Mouse (Mus musculus) lung, embryonic 16.5 days (tissue): ENCODE data around the gene Cblc. TPM values are rescaled to one million over a fixed set of nuclear protein-coding genes. Genes with fewer than 3 reads are reported as not detected.

Experiments
- ATAC-seq: fragments of 200-750 bp; cut with Nextera tagmentation; 2 replicates; pipeline ENCODE4 v1.8.0; 2017; ENCODE audit warnings: low read depth, mild to moderate bottlenecking, moderate library complexity
- H3K27ac ChIP-seq: fragments of 300-500 bp; sonication (generic); 2 replicates; pipeline ENCODE4 v1.5.1; 2014; ENCODE audit warnings: mild to moderate bottlenecking, control low read depth, low read length
- H3K27me3 ChIP-seq: fragments of 300-500 bp; sonication (generic); 2 replicates; pipeline ENCODE4 v1.6.1; 2014; ENCODE audit warnings: low read depth, low read length, mixed read lengths; ENCODE audit not compliant: control insufficient read depth, insufficient read depth
- H3K36me3 ChIP-seq: fragments of 300-500 bp; sonication (generic); 2 replicates; pipeline ENCODE4 v1.6.1; 2014; ENCODE audit warnings: low read length; ENCODE audit not compliant: control insufficient read depth, insufficient read depth
- H3K4me1 ChIP-seq: fragments of 300-500 bp; sonication (generic); replicated peaks from 2 replicates; pipeline ENCODE4 v1.6.1; 2014; ENCODE audit warnings: low read length, mixed read lengths; ENCODE audit not compliant: control insufficient read depth, insufficient read depth
- H3K4me2 ChIP-seq: fragments of 300-500 bp; sonication (generic); 2 replicates; pipeline ENCODE4 v1.6.1; 2014; ENCODE audit warnings: low read depth, low read length, control low read depth
- H3K4me3 ChIP-seq: fragments of 300-500 bp; sonication (generic); 2 replicates; pipeline ENCODE4 v1.5.1; 2014; ENCODE audit warnings: mild to moderate bottlenecking, low read length, control low read depth
- H3K9ac ChIP-seq: fragments of 300-500 bp; sonication (generic); 2 replicates; pipeline ENCODE4 v1.6.1; 2014; ENCODE audit warnings: low read length, control low read depth
- H3K9me3 ChIP-seq: fragments of 300-500 bp; sonication (generic); 2 replicates; pipeline ENCODE4 v1.6.1; 2016; ENCODE audit warnings: low read length; ENCODE audit not compliant: control insufficient read depth
- WGBS: fragments of 180-500 bp; shearing (Covaris S2); extraction: QIAGEN DNeasy Blood & Tissue Kit; methylation state at CpG from one replicate; pipeline ENCODE4 v1.1.7; 2014; 5-methylcytosine and 5-hydroxymethylcytosine counted together
- polyA plus RNA-seq: library from polyadenylated mRNA; unstranded; fragments of >200 nt; fragmentation: Nextera tagmentation; extraction: Ambion mirVana; gene quantifications from 2 replicates; pipeline ENCODE4 v1.2.1, GENCODE M21; 2015

Cblc gene
- polyA plus RNA-seq, 1 experiment from 2014 or later = 17.8 TPM

DNA sequence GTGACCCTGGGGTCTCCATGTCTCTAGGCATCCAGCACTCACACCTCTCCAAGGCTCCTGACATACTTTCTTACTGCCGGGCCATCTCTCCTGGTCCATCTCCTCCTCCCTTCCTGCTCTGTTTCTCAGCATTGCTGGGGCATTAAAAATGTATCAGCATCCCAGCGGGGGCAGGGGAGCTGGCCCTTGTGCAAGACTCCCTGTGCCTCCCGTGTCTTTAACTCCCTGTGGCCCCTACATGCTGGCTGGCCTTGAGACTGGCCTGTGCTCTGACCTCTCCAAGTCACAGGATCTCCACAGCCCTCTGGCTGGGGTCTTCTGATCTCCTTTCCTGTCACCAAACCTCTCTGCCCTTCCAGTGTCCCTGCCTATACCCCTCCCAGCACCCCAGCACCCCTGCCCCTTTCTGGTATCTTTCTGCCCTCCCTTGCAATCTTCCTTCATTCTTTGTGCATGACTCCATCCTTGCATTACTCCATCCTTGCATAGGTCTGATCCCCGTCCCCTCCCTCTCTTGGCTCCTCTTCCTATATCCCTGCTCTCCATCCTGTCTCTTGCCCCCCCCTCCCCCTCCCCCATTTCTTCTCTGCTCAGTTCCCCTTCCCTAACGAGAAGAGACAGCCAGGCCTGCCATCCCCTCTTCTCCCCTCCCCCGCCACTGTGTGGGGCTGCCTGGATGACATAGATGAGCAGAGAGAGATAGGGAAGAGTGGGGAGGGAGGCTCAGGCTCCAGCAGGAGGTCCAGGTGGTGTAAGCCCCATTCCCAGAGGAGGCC lies 50.0 kb downstream of the Cblc start:
- H3K4me1 ChIP-seq = peaks cover 49% of the 10 kb centered on the region
- 25% methylated on average over 6 of the region's 6 CpGs for WGBS
- no peak for ATAC-seq

DNA sequence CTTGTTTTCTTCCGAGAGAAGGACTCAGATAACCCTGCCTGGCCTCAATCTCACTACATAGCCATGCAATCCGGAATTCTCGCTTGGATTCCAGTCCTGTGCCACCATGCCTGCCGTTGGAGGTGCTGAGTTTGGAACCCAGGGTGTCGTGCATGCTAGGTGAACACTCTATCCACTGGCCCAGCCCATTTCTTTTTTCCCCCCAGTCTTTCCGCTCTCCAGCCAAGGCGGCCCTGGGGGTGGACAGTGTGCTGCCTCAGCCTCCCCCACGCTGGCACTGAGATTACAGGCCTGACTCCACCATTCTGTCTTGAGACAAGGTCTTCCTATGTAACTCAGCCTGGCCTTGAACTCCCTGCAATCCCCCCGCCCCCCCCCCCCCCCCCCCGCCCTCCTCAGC lies 50.6 kb downstream of the Cblc start:
- Histone ChIP-seq H3K9ac (no peak overlapping the region), H3K4me1 (peaks cover 52% of the 10 kb centered on the region), H3K4me3 (no peak overlapping the region), H3K27me3 (no peaks in the 10 kb centered on the region), H3K9me3 (no peaks in the 10 kb centered on the region), H3K36me3 (peaks cover 4% of the 10 kb centered on the region), H3K4me2 (no peak overlapping the region), H3K27ac (no peak overlapping the region)
- WGBS = 75% methylated on average over 8 of the region's 10 CpGs
- ATAC-seq = no peak

More for the DNA sequence above, 50.0 kb downstream of the Cblc start:
- Histone ChIP-seq H3K9me3 (no peaks in the 10 kb centered on the region), H3K9ac (peak overlapping the region; percentile 93), H3K4me3 (peak overlapping the region; percentile 79), H3K4me2 (peak overlapping the region; percentile 63), H3K27me3 (no peaks in the 10 kb centered on the region), H3K36me3 (0 out of 2 replicates have a peak, but pooled peaks cover 3% of the 10 kb centered on the region), H3K27ac (peak overlapping the region; percentile 86; the same call in 1 of the 2 replicates)

DNA sequence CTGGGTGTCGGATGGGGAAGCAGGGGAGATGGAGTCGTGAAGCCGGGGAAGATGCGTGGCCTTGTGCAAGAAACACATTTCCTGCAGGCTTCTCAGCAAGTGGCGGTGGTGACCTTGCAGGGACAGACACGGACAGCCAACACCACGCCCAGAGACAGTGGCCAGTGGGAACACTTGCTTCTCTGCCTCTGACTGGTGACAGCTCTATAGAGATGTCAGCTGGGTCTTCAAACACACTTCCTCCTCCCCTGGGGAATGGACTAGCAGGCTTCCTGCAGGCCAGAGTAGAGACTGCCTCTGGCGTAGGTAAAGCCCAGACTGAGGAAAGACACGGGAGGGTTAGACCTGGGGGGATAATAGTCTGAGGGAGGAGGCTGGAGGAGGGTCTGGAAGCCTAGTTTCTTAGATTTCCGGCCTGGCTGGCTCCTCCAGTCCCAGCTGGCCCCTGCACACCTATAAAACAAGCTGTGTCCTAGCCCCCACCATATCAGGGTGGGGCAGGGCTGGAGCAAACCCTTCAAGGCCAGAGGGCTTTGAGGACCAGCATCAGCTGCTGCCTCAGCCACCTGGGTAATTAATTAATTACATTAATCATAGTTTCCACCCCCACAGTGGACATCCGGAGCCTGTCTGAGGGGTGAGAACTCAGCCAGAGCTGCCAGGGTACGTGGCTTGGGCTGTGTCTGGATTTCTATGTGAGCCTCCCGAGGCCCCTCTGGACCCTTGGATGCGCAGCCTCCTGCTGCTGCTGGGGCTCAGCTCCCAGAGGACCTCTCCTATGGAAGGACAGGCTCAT lies 51.8 kb downstream of the Cblc start:
- no peak overlapping the region for H3K4me3 ChIP-seq
- peaks cover 11% of the 10 kb centered on the region for H3K36me3 ChIP-seq
- WGBS = 50% methylated on average over 14 of the region's 14 CpGs
- peak overlapping the region; percentile 56 for H3K27ac ChIP-seq
- H3K27me3 ChIP-seq = no peaks in the 10 kb centered on the region
- no peak overlapping the region for H3K4me2 ChIP-seq
- peaks cover 46% of the 10 kb centered on the region for H3K4me1 ChIP-seq
- no peaks in the 10 kb centered on the region for H3K9me3 ChIP-seq
- peak overlapping the region; percentile 26; the same call in 1 of the 2 replicates for H3K9ac ChIP-seq
- 0 out of 2 replicates have a peak, but pooled peaks have one; percentile 3 for ATAC-seq

DNA sequence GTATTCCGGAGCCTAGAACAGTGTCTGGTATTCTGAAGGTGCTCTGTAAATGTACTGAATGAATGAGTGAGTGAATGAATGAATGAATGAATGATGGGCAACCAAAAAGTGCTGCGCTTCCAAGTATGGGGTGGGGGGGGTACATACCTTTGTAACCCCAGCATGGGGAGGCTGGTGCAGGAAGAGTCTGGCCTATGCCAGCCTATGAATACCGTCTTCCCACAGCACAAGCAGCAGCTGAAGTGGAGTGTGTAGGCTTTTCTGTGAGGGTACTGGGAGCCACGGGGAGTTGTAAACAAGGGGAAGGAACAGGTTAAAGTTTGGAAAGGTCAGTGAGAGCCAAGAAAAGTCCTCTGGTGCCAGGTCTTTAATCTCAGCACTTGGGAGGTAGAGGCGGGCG lies 52.8 kb downstream of the Cblc start:
- no peak overlapping the region for H3K27ac ChIP-seq
- 71% methylated on average over 6 of the region's 6 CpGs for WGBS
- H3K36me3 ChIP-seq = peaks cover 11% of the 10 kb centered on the region
- H3K4me3 ChIP-seq = no peak overlapping the region
- no peaks in the 10 kb centered on the region for H3K27me3 ChIP-seq
- no peaks in the 10 kb centered on the region for H3K9me3 ChIP-seq
- peaks cover 46% of the 10 kb centered on the region for H3K4me1 ChIP-seq
- no peak for ATAC-seq
- no peak overlapping the region for H3K9ac ChIP-seq
- H3K4me2 ChIP-seq = no peak overlapping the region

DNA sequence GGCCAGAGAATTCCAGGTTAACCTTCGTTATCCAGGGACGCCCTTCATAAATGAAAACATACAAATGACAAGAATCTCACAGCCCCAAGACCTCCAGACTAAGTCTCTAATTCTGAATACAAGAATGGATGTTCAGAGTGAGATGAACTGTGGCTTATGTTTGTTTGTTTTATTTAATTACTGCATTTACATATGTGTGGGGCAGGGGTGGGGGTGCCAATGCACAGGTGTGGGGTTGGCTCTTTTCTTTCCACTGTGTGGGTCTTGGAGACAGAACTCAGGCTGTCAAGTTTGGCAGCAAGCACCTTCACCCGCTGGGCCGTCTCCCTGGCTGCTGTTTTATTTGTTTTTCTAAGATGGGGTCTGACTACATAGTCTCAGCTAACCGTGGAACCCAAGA lies 54.1 kb downstream of the Cblc start:
- peaks cover 15% of the 10 kb centered on the region for H3K36me3 ChIP-seq
- ATAC-seq = no peak

DNA sequence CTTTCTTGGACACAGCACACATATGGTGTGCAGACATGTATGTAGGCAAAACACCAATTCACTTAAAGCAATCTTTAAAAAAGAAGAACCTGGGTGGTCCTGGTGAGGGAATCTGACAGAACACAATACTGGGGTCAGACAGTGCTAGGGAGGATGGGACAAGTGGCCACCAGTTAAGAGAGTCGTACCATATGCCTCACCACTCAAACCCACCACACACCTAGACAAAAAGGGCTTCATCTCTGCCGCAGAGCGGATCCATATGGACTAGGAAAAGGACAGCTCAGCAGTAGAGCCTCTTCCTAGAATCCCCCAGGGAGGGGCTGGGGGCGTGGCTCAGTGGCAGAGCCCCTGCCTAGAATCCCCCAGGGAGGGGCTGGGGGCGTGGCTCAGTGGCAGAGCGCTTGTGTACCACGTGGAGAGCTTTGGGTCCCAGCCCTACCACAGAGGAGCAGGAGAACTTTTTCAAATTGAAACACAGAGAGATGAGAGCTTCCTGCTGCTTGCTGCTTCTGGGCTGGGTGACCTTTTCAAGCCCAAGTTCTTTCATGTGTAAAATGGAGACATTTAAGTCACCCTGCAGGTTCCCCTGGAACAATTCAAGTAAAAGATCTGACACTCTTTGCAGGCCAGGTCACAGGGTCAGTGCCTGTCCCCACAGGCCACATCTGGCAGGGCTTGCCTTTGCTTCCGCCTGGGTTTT lies 55.1 kb downstream of the Cblc start:
- WGBS = 18% methylated on average over 8 of the region's 8 CpGs
- Histone ChIP-seq H3K27me3 (no peaks in the 10 kb centered on the region), H3K4me3 (no peak overlapping the region), H3K9ac (no peak overlapping the region), H3K9me3 (no peaks in the 10 kb centered on the region), H3K36me3 (peaks cover 24% of the 10 kb centered on the region), H3K4me2 (no peak overlapping the region), H3K27ac (peak overlapping the region; percentile 30; the same call in 1 of the 2 replicates), H3K4me1 (peaks cover 29% of the 10 kb centered on the region)
- ATAC-seq = peak; percentile 65

More for the DNA sequence above, 54.1 kb downstream of the Cblc start:
- Histone ChIP-seq H3K27me3 (no peaks in the 10 kb centered on the region), H3K9ac (no peak overlapping the region), H3K4me2 (no peak overlapping the region), H3K9me3 (no peaks in the 10 kb centered on the region), H3K4me1 (peaks cover 39% of the 10 kb centered on the region), H3K27ac (no peak overlapping the region), H3K4me3 (no peak overlapping the region)
- 36% methylated on average over 5 of the region's 5 CpGs for WGBS

DNA sequence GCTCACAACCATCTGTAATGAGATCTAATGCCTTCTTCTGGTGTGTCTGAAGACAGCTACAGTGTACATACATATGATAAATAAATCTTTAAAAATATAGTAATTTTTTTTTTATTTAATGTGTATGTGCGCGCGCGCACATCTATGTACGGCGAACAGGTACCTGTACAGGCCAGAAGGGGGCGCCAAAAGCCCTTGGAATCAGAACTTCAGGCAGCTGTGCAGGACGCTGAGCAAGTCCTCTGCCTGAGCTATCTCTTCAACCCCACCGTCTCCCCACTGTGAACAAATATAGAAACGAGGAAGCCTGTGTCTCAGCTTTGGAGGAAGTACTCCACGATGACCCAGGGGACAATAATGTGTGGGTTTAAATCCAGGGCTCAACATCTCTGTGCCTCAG lies 56.3 kb downstream of the Cblc start:
- ATAC-seq = no peak
- 85% methylated on average over 11 of the region's 11 CpGs for WGBS
- no peak overlapping the region for H3K4me2 ChIP-seq
- no peaks in the 10 kb centered on the region for H3K9me3 ChIP-seq
- no peak overlapping the region for H3K27ac ChIP-seq
- peaks cover 28% of the 10 kb centered on the region for H3K36me3 ChIP-seq
- H3K4me1 ChIP-seq = peaks cover 25% of the 10 kb centered on the region
- no peak overlapping the region for H3K9ac ChIP-seq
- H3K4me3 ChIP-seq = no peak overlapping the region
- H3K27me3 ChIP-seq = no peaks in the 10 kb centered on the region

DNA sequence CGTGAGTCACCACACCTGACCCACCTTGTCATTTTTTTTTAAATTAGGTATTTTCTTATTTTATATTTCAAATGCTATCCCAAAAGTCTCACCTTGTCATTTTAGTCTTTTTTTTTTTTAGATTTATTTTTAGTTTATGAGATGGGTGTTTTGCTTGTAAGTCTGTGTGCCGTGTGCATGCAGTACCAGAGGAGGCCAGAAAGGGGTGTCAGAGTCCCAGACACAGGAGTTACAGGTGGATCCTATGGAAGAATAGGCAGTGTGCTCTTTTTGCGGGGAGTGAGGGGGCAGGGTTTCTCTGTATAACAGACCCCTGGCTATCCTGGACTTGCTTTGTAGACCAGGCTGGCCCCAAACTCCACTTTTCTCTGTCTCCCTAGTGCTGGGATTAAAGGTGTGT lies 57.8 kb downstream of the Cblc start:
- Histone ChIP-seq H3K9me3 (no peaks in the 10 kb centered on the region), H3K9ac (no peak overlapping the region), H3K36me3 (peaks cover 37% of the 10 kb centered on the region), H3K4me1 (peaks cover 18% of the 10 kb centered on the region), H3K4me3 (no peak overlapping the region), H3K4me2 (no peak overlapping the region), H3K27me3 (no peaks in the 10 kb centered on the region), H3K27ac (no peak overlapping the region)
- ATAC-seq = no peak
- WGBS = 85% methylated on average over 3 of the region's 3 CpGs
